Mouse (Mus musculus): ENCODE data around the gene Slc35a1. TPM values are rescaled to one million over a fixed set of nuclear protein-coding genes. Genes with fewer than 3 reads are reported as not detected.

The Slc35a1 gene
- polyA plus RNA-seq, 1 experiment from 2014 or later = 26.5 TPM

DNA sequence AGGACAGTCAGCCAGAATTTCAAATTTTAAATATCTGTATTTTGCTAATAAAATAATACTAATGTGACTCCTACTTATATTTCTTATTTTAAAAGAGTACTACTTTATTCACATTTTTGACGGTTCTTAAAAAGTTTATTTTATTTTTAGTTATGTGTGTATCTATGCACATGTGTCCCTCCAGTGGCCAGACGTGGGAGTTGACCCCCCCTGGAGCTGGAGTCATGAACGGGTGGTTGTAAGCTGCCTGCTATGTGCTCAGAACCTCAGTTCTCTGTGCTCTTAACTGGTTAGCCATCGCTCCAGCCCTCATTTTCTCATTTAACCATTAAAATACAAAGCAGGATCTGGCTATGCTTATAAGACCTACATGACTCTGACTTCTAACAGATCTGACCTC, 15.8 kb upstream of the Slc35a1 start:
- TF ChIP-seq CTCF (IDR thresholded peaks at IDR 0.05) = no peak
- no peak for TF ChIP-seq EP300 (IDR thresholded peaks at IDR 0.05)
- Histone ChIP-seq H3K36me3 (ENCODE audit: insufficient read depth, low read length) (no peaks in the 10 kb centered on the region), H3K9ac (replicated peaks; ENCODE audit: low read depth) (no peak overlapping the region), H3K9me3 (ENCODE audit: low read length) (no peaks in the 10 kb centered on the region), H3K27me3 (replicated peaks; ENCODE audit: insufficient read depth, low read length) (no peaks in the 10 kb centered on the region), H3K4me1 (ENCODE audit: insufficient read depth, low read depth, low read length) (no peaks in the 10 kb centered on the region), H3K27ac (ENCODE audit: low read length) (no peak overlapping the region), H3K4me3 (ENCODE audit: low read depth, low read length) (no peak overlapping the region), H3K4me2 (replicated peaks; ENCODE audit: low read depth, low read length) (no peak overlapping the region)
- WGBS = 53% methylated on average over 4 of the region's 4 CpGs
- ATAC-seq (no peak), DNase-seq (ENCODE audit: low spot score) (no peak)

DNA sequence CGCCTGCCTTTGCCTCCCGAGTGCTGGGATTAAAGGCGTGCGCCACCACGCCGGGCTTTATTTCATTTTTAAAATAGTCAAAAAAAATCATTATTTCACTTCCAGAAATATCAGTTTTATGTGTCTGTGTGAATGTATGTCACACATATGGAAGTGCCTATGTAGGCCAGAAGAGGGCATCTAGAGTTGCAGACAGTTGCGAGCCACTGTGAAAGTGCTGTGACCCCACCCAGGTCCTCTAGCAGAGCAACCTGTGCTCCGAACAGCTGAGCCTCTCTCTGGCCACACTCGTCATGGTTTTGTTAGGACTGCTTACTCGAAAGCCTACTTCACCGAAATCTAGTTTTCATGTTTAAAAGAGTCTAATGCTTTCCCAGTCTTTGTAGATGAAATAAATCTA, 15.0 kb upstream of the Slc35a1 start:
- Histone ChIP-seq H3K9ac (replicated peaks; ENCODE audit: low read depth) (no peak overlapping the region), H3K4me2 (replicated peaks; ENCODE audit: low read depth, low read length) (no peak overlapping the region), H3K4me1 (ENCODE audit: insufficient read depth, low read depth, low read length) (no peaks in the 10 kb centered on the region), H3K27ac (ENCODE audit: low read length) (no peak overlapping the region), H3K9me3 (ENCODE audit: low read length) (no peaks in the 10 kb centered on the region), H3K36me3 (ENCODE audit: insufficient read depth, low read length) (no peaks in the 10 kb centered on the region), H3K4me3 (ENCODE audit: low read depth, low read length) (no peak overlapping the region), H3K27me3 (replicated peaks; ENCODE audit: insufficient read depth, low read length) (no peaks in the 10 kb centered on the region)
- DNase-seq (ENCODE audit: low spot score) (no peak), ATAC-seq (no peak)
- WGBS = 97% methylated on average over 11 of the region's 11 CpGs
- TF ChIP-seq EP300 (IDR thresholded peaks at IDR 0.05) (no peak), CTCF (IDR thresholded peaks at IDR 0.05) (no peak)

- TF ChIP-seq EP300 (IDR thresholded peaks at IDR 0.05) = no peak
- TF ChIP-seq CTCF (IDR thresholded peaks at IDR 0.05) = peak; percentile 68
- ATAC-seq (peak; percentile 43; the same call in 1 of the 2 replicates), DNase-seq (ENCODE audit: low spot score) (peak; percentile 61)
- no peak overlapping the region for H3K4me2 ChIP-seq (replicated peaks; ENCODE audit: low read depth, low read length)
- no peaks in the 10 kb centered on the region for H3K36me3 ChIP-seq (ENCODE audit: insufficient read depth, low read length)
- no peaks in the 10 kb centered on the region for H3K4me1 ChIP-seq (ENCODE audit: insufficient read depth, low read depth, low read length)
- no peak overlapping the region for H3K4me3 ChIP-seq (ENCODE audit: low read depth, low read length)
- H3K27me3 ChIP-seq (replicated peaks; ENCODE audit: insufficient read depth, low read length) = no peaks in the 10 kb centered on the region
- 48% methylated on average over 5 of the region's 5 CpGs for WGBS
- no peak overlapping the region for H3K9ac ChIP-seq (replicated peaks; ENCODE audit: low read depth)
- H3K27ac ChIP-seq (ENCODE audit: low read length) = no peak overlapping the region
- no peaks in the 10 kb centered on the region for H3K9me3 ChIP-seq (ENCODE audit: low read length)
Measured at GRCm38 (mm10) chr4:34701528-34701927, 14.3 kb upstream of the Slc35a1 start.

GRCm38 (mm10) chr4:34688021-34688420, 783 bp upstream of the Slc35a1 start:
- TF ChIP-seq EP300 (IDR thresholded peaks at IDR 0.05) = no peak
- TF ChIP-seq CTCF (IDR thresholded peaks at IDR 0.05) = no peak
- Histone ChIP-seq H3K4me1 (ENCODE audit: insufficient read depth, low read depth, low read length) (no peaks in the 10 kb centered on the region), H3K9ac (replicated peaks; ENCODE audit: low read depth) (no peak overlapping the region), H3K36me3 (ENCODE audit: insufficient read depth, low read length) (no peaks in the 10 kb centered on the region), H3K4me2 (replicated peaks; ENCODE audit: low read depth, low read length) (no peak overlapping the region), H3K27ac (ENCODE audit: low read length) (no peak overlapping the region), H3K4me3 (ENCODE audit: low read depth, low read length) (no peak overlapping the region), H3K9me3 (ENCODE audit: low read length) (no peaks in the 10 kb centered on the region), H3K27me3 (replicated peaks; ENCODE audit: insufficient read depth, low read length) (no peaks in the 10 kb centered on the region)
- no peak for ATAC-seq
- peak; percentile 7 for DNase-seq (ENCODE audit: low spot score)
- 72% methylated on average over 3 of the region's 3 CpGs for WGBS

DNA sequence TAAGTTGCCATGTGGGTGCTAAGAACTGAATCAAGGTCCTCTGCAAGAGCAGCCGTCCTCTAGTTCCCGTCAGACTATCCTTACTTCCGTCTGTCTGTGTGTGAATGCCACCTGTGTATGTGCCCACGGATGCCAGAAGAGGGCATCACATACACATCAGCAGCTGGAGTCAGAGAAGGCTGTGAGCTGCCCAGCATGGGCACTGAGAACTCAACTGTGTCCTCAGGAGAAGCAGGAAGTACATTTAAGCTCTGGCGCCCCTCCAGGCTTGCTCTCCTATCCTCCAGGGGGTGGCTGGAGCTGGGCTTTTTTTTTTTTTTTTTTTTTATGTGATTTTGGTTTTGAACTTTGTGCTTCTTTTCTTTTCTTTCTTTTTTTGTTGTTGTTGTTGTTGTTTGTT, 6.7 kb downstream of the Slc35a1 start:
- H3K4me1 ChIP-seq (ENCODE audit: insufficient read depth, low read depth, low read length) = no peaks in the 10 kb centered on the region
- no peak for ATAC-seq
- 91% methylated on average over 5 of the region's 5 CpGs for WGBS
- DNase-seq (ENCODE audit: low spot score) = no peak
- H3K9ac ChIP-seq (replicated peaks; ENCODE audit: low read depth) = no peak overlapping the region
- H3K4me2 ChIP-seq (replicated peaks; ENCODE audit: low read depth, low read length) = no peak overlapping the region
- no peak overlapping the region for H3K27ac ChIP-seq (ENCODE audit: low read length)
- TF ChIP-seq EP300 (IDR thresholded peaks at IDR 0.05) (no peak), CTCF (IDR thresholded peaks at IDR 0.05) (peak; percentile 28; the same call in 1 of the 2 replicates)
- peaks cover 5% of the 10 kb centered on the region for H3K36me3 ChIP-seq (ENCODE audit: insufficient read depth, low read length)
- no peak overlapping the region for H3K4me3 ChIP-seq (ENCODE audit: low read depth, low read length)
- H3K9me3 ChIP-seq (ENCODE audit: low read length) = no peaks in the 10 kb centered on the region
- H3K27me3 ChIP-seq (replicated peaks; ENCODE audit: insufficient read depth, low read length) = no peaks in the 10 kb centered on the region

DNA sequence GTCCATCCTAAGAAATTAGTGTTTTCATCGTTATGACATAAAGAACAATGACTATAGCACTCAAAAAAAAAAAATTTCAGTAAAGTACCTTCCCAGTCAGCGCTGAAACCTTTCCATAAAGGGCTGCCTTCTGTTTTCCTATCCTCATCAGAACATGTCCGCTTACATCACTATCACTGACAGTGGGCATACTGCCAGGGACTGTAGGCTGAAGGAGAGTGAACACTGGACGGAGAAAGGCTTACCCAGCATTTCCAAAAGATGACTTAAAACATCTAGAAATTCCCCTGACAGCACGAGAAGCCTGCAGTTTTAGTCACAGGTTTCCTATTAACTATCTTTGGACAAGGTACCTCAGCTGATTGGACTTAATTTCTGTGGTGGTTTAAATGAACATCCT, 13.5 kb downstream of the Slc35a1 start:
- Histone ChIP-seq H3K4me1 (ENCODE audit: insufficient read depth, low read depth, low read length) (no peaks in the 10 kb centered on the region), H3K36me3 (ENCODE audit: insufficient read depth, low read length) (peaks cover 4% of the 10 kb centered on the region)
- WGBS = 73% methylated on average over 5 of the region's 5 CpGs

GRCm38 (mm10) chr4:34667923-34668322, 19.3 kb downstream of the Slc35a1 start:
- DNase-seq (ENCODE audit: low spot score) (no peak), ATAC-seq (no peak)
- Histone ChIP-seq H3K27me3 (replicated peaks; ENCODE audit: insufficient read depth, low read length) (no peaks in the 10 kb centered on the region), H3K27ac (ENCODE audit: low read length) (no peak overlapping the region), H3K4me3 (ENCODE audit: low read depth, low read length) (no peak overlapping the region), H3K9ac (replicated peaks; ENCODE audit: low read depth) (no peak overlapping the region), H3K9me3 (ENCODE audit: low read length) (no peaks in the 10 kb centered on the region), H3K36me3 (ENCODE audit: insufficient read depth, low read length) (peaks cover 39% of the 10 kb centered on the region), H3K4me1 (ENCODE audit: insufficient read depth, low read depth, low read length) (no peaks in the 10 kb centered on the region), H3K4me2 (replicated peaks; ENCODE audit: low read depth, low read length) (no peak overlapping the region)
- 93% methylated on average over 5 of the region's 5 CpGs for WGBS
- TF ChIP-seq EP300 (IDR thresholded peaks at IDR 0.05) = no peak
- no peak for TF ChIP-seq CTCF (IDR thresholded peaks at IDR 0.05)

More for the DNA sequence above, 13.5 kb downstream of the Slc35a1 start:
- no peak overlapping the region for H3K4me2 ChIP-seq (replicated peaks; ENCODE audit: low read depth, low read length)
- no peak overlapping the region for H3K9ac ChIP-seq (replicated peaks; ENCODE audit: low read depth)
- TF ChIP-seq EP300 (IDR thresholded peaks at IDR 0.05) (no peak), CTCF (IDR thresholded peaks at IDR 0.05) (no peak)
- DNase-seq (ENCODE audit: low spot score) (peak; percentile 58), ATAC-seq (no peak)
- H3K4me3 ChIP-seq (ENCODE audit: low read depth, low read length) = no peak overlapping the region
- H3K27me3 ChIP-seq (replicated peaks; ENCODE audit: insufficient read depth, low read length) = no peaks in the 10 kb centered on the region
- H3K27ac ChIP-seq (ENCODE audit: low read length) = no peak overlapping the region
- H3K9me3 ChIP-seq (ENCODE audit: low read length) = no peaks in the 10 kb centered on the region
